Mouse (Mus musculus) bone marrow macrophage, adult 2 months (primary cell): ENCODE measurements at regions not wholly inside any gene's neighbourhood (a gene's known extent, or its start where the extent isn't known, plus 50 kb on each side); places are given as distances from the start of the nearest gene placed in this dataset.

Source experiments
- H3K27ac ChIP-seq: 2 replicates; pipeline ENCODE4 v1.5.1; 2012; ENCODE audit warnings: low read depth, low read length; ENCODE audit not compliant: insufficient read depth
- H3K4me1 ChIP-seq: 2 replicates; pipeline ENCODE4 v1.6.1; 2012; ENCODE audit warnings: low read length; ENCODE audit not compliant: control insufficient read depth, insufficient read depth
- H3K4me3 ChIP-seq: 2 replicates; pipeline ENCODE4 v1.5.1; 2012; ENCODE audit warnings: mild to moderate bottlenecking, low read length, moderate library complexity; ENCODE audit not compliant: insufficient read depth
- CTCF ChIP-seq: IDR thresholded peaks from 2 replicates; pipeline ENCODE4 v1.5.1; 2012; ENCODE audit warnings: low read depth, mild to moderate bottlenecking, low read length, moderate library complexity
- POLR2A ChIP-seq: IDR thresholded peaks from 2 replicates; pipeline ENCODE4 v1.6.1; 2012; ENCODE audit warnings: mild to moderate bottlenecking, low read depth, low read length, borderline replicate concordance

DNA sequence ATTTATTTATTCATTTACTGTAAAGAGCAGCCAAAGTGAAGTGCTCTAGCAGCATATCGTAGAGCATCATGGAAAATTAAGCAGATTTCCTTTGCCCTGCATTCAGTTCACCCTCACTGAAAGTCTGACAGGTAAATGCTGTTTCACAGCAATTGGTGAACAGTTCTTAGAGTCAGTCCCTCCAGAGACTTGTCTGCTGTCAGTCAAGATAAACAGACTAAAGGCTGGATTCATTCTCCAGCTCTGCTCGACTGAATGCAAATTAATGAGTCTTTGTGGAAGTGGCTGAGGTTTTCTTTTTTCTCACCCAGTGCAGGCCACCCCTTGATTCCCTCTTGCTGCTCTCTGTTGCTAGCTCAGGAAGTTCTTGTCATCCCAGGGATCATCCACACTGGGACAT, 100.2 kb downstream of the Edn1 start:
- no peak overlapping the region for H3K4me3 ChIP-seq
- H3K27ac ChIP-seq, result no peak overlapping the region
- TF ChIP-seq POLR2A (no peak), CTCF (no peak)
- H3K4me1 ChIP-seq, result 0 out of 2 replicates have a peak, but pooled peaks cover 2% of the 10 kb centered on the region

DNA sequence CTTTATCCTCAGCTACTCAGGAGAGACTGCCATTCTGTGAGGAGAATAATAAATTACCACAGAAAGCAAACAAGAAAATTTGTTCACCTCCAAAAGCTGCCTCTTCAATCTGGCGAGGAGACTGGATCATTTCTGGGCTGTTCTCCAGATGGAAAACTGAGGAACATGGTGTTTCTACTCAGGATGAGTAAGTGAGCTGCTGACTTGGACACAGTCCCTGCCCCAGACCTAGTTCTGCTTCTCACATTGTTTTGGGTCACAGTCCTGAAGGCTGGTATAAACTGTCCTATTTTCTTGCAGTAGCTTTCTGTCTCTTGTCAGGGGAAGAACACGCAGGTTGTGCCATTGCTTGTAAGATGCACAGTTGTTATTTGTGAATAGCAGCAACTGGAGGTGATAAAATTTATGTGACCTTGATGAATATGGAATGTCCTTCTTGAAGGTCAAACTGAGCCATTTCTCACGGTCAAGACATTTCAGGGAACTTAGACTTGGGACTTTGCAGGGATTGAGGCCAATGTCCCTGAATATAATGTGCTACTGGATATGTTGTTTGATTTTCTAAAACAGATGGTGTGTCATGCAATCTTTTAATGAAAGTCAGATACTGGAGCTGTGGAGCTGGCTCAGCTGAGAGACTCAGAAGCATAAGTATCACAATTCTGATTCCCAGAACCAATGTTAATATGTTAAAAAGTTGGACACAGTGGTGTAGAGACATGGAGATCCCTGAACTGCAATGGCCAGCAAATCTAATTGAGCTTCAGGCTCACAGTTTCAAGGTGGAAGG, 102.2 kb downstream of the Edn1 start:
- TF ChIP-seq POLR2A (no peak), CTCF (no peak)
- H3K27ac ChIP-seq, result no peak overlapping the region
- H3K4me1 ChIP-seq, result 0 out of 2 replicates have a peak, but pooled peaks cover 2% of the 10 kb centered on the region

GRCm38 (mm10) chr13:42412652-42413282, 111.5 kb downstream of the Edn1 start:
- no peak overlapping the region for H3K4me3 ChIP-seq
- TF ChIP-seq CTCF, result no peak
- no peak for TF ChIP-seq POLR2A
- no peak overlapping the region for H3K27ac ChIP-seq
- H3K4me1 ChIP-seq, result no peaks in the 10 kb centered on the region

More for the DNA sequence above, 102.2 kb downstream of the Edn1 start:
- H3K4me3 ChIP-seq, result no peak overlapping the region

GRCm38 (mm10) chr13:42446921-42447320, 145.6 kb downstream of the Edn1 start:
- no peak overlapping the region for H3K27ac ChIP-seq
- no peak for TF ChIP-seq CTCF
- no peak for TF ChIP-seq POLR2A

DNA sequence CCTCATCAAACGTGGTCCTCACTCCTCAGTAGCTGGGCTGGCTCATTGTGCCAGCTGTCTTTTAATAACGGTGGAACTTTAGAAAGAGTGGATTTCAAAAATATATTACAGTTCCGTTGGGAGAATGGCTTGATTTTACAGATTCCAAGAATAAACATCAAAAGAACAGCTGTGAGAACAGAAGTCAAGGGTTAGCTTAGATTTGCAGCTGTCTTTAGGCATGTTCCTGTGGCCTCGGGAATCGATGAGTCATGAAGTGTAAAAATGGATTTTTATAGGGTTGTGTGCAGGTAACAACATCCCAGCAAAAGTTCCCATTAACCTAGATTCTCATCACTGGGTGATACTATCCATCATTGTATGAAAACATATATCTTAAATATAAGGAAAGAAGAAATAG, 152.4 kb downstream of the Edn1 start:
- TF ChIP-seq CTCF (no peak), POLR2A (no peak)
- Histone ChIP-seq H3K27ac (no peak overlapping the region), H3K4me1 (no peaks in the 10 kb centered on the region), H3K4me3 (no peak overlapping the region)

More at GRCm38 (mm10) chr13:42446921-42447320, 145.6 kb downstream of the Edn1 start:
- H3K4me1 ChIP-seq, result no peaks in the 10 kb centered on the region
- no peak overlapping the region for H3K4me3 ChIP-seq

DNA sequence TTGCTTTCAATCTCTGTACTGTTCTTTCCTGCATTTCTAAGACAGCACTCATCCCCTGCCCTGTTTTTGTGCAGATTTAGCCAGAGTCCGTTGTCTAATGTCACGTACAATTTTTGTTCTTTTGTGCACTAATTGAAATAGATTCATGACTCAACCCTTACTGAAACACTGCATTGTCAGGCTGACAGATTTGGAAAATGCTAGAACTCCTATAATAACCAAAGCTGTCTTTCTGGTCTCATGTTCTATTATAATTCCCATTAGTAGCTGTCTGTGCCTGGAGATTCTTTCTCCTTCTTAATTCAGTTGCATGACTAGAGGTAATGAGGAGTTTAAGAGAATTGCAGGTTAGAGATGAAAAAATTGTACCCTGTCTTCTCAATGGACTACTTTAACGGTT, 158.6 kb downstream of the Edn1 start:
- Histone ChIP-seq H3K4me1 (no peaks in the 10 kb centered on the region), H3K27ac (no peak overlapping the region), H3K4me3 (no peak overlapping the region)
- TF ChIP-seq POLR2A (no peak), CTCF (no peak)

GRCm38 (mm10) chr13:42478825-42479224, 177.5 kb downstream of the Edn1 start:
- H3K27ac ChIP-seq, result no peak overlapping the region
- H3K4me3 ChIP-seq, result no peak overlapping the region
- TF ChIP-seq POLR2A, result no peak
- TF ChIP-seq CTCF, result no peak
- H3K4me1 ChIP-seq, result no peaks in the 10 kb centered on the region

DNA sequence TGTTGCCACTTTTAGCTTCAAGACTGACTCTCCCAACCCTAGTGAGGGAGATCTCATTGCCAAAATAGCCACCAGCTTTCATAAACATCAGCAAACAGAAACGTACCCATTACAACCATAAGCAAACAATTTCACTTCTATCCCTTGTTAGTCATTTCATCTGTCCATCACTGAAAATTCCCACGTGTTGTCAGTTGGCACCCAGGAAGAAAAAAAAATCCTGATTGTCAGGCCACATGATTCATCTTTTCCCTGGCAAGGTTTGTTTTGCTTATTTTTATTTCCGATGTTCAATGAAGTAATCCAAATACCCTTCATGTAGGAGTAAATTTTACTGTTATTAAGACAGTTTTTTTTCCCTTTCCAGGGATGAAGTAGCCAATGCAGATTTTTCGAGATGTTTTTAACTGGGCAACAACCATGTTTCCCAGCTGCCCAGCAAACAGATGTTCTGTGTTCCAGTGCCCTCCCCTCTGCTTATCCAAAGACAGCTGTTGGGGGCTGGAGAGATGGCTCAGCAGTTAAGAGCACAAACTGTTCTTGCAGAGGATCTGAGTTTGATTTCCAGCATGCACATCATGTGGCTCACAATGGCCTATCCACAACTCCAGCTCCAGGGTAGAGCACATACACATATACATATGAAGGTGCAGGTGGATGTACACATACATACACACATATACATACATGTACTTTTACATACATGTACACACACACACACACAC, 189.3 kb upstream of the Phactr1 start:
- Histone ChIP-seq H3K4me1 (no peaks in the 10 kb centered on the region), H3K27ac (no peak overlapping the region), H3K4me3 (no peak overlapping the region)
- no peak for TF ChIP-seq CTCF
- no peak for TF ChIP-seq POLR2A

DNA sequence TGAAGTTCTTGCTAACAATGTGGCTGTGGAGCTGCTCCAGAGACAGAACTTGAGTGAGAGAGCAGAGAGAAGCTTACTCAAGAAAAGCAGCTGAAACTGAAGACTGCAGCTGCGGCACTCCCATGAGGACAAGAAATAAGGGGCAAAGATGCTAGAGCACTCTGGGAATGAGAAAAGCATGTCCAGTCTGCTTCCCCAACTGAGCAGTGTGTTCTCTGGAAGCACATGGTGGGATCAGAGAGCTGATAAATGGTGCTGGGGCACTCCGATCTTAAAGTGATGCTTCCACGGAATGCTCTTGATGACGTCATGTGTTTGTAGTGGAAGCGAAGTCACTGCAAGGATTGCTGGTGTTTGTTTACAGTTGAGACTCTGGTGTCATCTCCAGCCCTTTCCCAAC, 186.1 kb upstream of the Phactr1 start:
- TF ChIP-seq POLR2A (no peak), CTCF (no peak)
- no peak overlapping the region for H3K4me3 ChIP-seq
- no peaks in the 10 kb centered on the region for H3K4me1 ChIP-seq
- H3K27ac ChIP-seq, result no peak overlapping the region
